Mouse (Mus musculus): Measurements from ENCODE around the gene Itgb2l.

GRCm38 (mm10) chr16:96441826-96442225, 1.6 kb downstream of the Itgb2l start:
- TF ChIP-seq POLR2A (IDR thresholded peaks at IDR 0.05; ENCODE audit: insufficient read length, low read depth) (no peak), MAX (IDR thresholded peaks at IDR 0.05; ENCODE audit: low read depth) (no peak), POLR2AphosphoS2 (IDR thresholded peaks at IDR 0.05; ENCODE audit: insufficient read length, low read depth) (no peak)

All from myocyte (in vitro differentiated cells).